Mouse (Mus musculus) heart, embryonic 14.5 days (tissue): ENCODE measurements at regions not wholly inside any gene's neighbourhood (a gene's known extent, or its start where the extent isn't known, plus 50 kb on each side); places are given as distances from the start of the nearest gene placed in this dataset.
"Not testable (repeated sequence)": the region's sequence is repeated elsewhere in the genome, so short reads cannot be mapped to it uniquely, and the experiment has no call there.

Source experiments
- ATAC-seq: fragments of 200-750 bp; cut with Nextera tagmentation; 2 replicates; pipeline ENCODE4 v1.8.0; 2017; ENCODE audit warnings: low read depth, moderate TSS enrichment; ENCODE audit not compliant: insufficient number of reproducible peaks, insufficient read depth, low FRiP score
- H3K27ac ChIP-seq, 2 experiments: fragments of 200-500 bp in 1 of 2; fragments of 300-500 bp in 1 of 2; sonication (generic) in 1 of 2; replicated peaks in 1 of 2; 2 replicates each; pipeline ENCODE4 v1.5.1; 2012 to 2014; ENCODE audit warnings: low read depth in 2 of 2, low read length in 2 of 2, control low read depth in 1 of 2, mild to moderate bottlenecking in 1 of 2, mixed read lengths in 1 of 2; ENCODE audit not compliant: control insufficient read depth in 1 of 2, insufficient read depth in 1 of 2
- H3K27me3 ChIP-seq: fragments of 300-500 bp; sonication (generic); 2 replicates; pipeline ENCODE4 v1.6.1; 2014; ENCODE audit warnings: mild to moderate bottlenecking, low read length, control low read depth; ENCODE audit not compliant: control insufficient read depth, insufficient read depth
- H3K36me3 ChIP-seq: fragments of 300-500 bp; sonication (generic); 2 replicates; pipeline ENCODE4 v1.6.1; 2014; ENCODE audit warnings: mild to moderate bottlenecking, control low read depth, low read length, mixed read lengths; ENCODE audit not compliant: control insufficient read depth, insufficient read depth
- H3K4me1 ChIP-seq, 2 experiments: fragments of 200-500 bp in 1 of 2; fragments of 300-500 bp in 1 of 2; sonication (generic) in 1 of 2; 2 replicates each; pipeline ENCODE4 v1.6.1; 2012 to 2014; ENCODE audit warnings: low read length in 2 of 2, control low read depth in 1 of 2, mixed read lengths in 1 of 2; ENCODE audit not compliant: control insufficient read depth in 2 of 2, insufficient read depth in 2 of 2
- H3K4me2 ChIP-seq: fragments of 300-500 bp; sonication (generic); 2 replicates; pipeline ENCODE4 v1.6.1; 2014; ENCODE audit warnings: mild to moderate bottlenecking, low read length
- H3K4me3 ChIP-seq, 2 experiments: fragments of 200-500 bp in 1 of 2; fragments of 300-500 bp in 1 of 2; sonication (generic) in 1 of 2; 2 replicates each; pipeline ENCODE4 v1.5.1; 2012 to 2014; ENCODE audit warnings: low read length in 2 of 2, mild to moderate bottlenecking in 2 of 2, control low read depth in 1 of 2, low read depth in 1 of 2, moderate library complexity in 1 of 2; ENCODE audit not compliant: control insufficient read depth in 1 of 2, insufficient read depth in 1 of 2
- H3K9ac ChIP-seq: fragments of 300-500 bp; sonication (generic); 2 replicates; pipeline ENCODE4 v1.6.1; 2014; ENCODE audit warnings: mild to moderate bottlenecking, low read length
- H3K9me3 ChIP-seq: fragments of 300-500 bp; sonication (generic); 2 replicates; pipeline ENCODE4 v1.6.1; 2016; ENCODE audit warnings: low read length, control low read depth; ENCODE audit not compliant: control insufficient read depth
- WGBS: fragments of 180-500 bp; shearing (Covaris S2); extraction: QIAGEN DNeasy Blood & Tissue Kit; methylation state at CpG from one replicate; pipeline ENCODE4 v1.1.7; 2014; 5-methylcytosine and 5-hydroxymethylcytosine counted together

DNA sequence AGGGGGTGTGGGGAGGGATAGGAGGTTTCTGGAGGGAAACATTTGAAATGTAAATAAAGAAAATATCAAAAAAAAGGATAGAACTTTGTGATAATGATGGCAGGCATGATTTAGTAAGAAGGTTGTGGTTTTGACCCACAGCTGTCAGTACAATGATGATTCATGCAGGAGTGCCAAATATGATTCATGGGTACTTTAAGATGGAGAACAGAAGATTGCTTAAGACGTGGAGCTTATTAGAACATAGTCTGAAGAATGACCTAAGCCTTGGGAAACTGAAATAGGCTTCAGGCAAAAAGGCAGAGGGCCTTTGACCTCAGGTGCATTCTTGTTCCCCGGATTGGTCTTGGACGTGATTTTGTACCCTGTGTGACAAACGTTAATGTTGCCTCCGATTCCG is 671.4 kb downstream of the Dad1 start:
- H3K9me3 ChIP-seq, H3K9ac ChIP-seq, H3K4me2 ChIP-seq, H3K27ac ChIP-seq, H3K4me3 ChIP-seq, H3K4me1 ChIP-seq, H3K27me3 ChIP-seq, H3K36me3 ChIP-seq, ATAC-seq: not testable (repeated sequence)
- 87% methylated on average over 6 of the region's 6 CpGs for WGBS

GRCm38 (mm10) chr14:53581734-53582133 is 672.2 kb downstream of the Dad1 start:
- not testable (repeated sequence) for ATAC-seq, H3K9ac ChIP-seq, H3K4me3 ChIP-seq, H3K4me1 ChIP-seq, H3K4me2 ChIP-seq, H3K27me3 ChIP-seq, H3K9me3 ChIP-seq, H3K36me3 ChIP-seq, H3K27ac ChIP-seq
- WGBS, result 40% methylated on average over 3 of the region's 3 CpGs

DNA sequence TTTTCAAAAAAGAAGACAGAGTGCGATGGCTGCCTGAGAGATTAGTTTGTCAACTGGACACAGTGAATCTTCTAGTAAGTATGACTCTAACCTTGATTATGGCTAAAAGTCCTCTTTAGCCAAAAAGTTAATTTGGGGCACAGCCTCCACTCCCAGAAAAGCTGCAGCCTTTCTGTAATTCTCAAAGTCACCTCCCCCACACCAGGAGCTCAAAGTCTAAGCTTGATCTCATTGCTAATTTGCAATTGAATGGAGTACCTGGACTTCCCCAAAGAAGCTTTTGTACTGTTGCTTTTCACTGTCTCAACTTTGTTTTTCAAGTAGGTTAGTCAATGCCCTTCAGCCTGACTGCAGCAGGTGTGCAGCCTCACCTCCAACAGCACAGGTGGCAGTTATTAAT is 677.0 kb downstream of the Dad1 start:
- H3K4me1 ChIP-seq, H3K4me3 ChIP-seq, ATAC-seq, H3K27ac ChIP-seq, H3K9ac ChIP-seq, H3K9me3 ChIP-seq, H3K27me3 ChIP-seq, H3K36me3 ChIP-seq, H3K4me2 ChIP-seq: not testable (repeated sequence)
- WGBS, result 94% methylated on average over 1 of the region's 1 CpGs

DNA sequence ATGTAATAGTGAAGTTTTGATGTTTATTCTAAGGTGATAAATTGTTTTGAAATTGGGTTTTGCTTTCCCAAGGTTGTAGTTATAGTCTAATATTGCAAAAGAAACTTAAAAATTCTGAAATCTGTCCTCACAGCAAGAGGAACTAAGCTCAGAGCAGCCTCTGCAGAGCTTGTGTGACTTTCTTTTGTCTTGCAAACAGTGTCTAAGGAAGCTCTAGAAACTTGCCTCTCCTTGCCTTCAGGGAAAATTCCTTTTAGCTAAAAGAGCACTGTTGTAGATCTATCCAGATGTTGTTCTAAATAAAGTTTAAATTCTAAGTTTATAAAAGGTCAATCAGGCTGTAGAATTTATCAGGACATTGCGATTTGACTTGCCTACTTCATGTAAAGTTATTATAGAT is 681.2 kb downstream of the Dad1 start:
- not testable (repeated sequence) for H3K27me3 ChIP-seq, H3K4me3 ChIP-seq, H3K9me3 ChIP-seq, H3K27ac ChIP-seq, ATAC-seq, H3K36me3 ChIP-seq, H3K4me1 ChIP-seq, H3K9ac ChIP-seq, H3K4me2 ChIP-seq
- 83% methylated on average over 1 of the region's 1 CpGs for whole genome bisulfite sequencing

- no peaks in the 10 kb centered on the region for H3K4me1 ChIP-seq
- H3K27ac ChIP-seq, result no peak overlapping the region
- H3K4me2 ChIP-seq, result no peak overlapping the region
- no peaks in the 10 kb centered on the region for H3K9me3 ChIP-seq
- no peak overlapping the region for H3K9ac ChIP-seq
- H3K27me3 ChIP-seq, result no peaks in the 10 kb centered on the region
- ATAC-seq, result no peak
- H3K4me3 ChIP-seq, result no peak overlapping the region
- no peaks in the 10 kb centered on the region for H3K36me3 ChIP-seq
- 34% methylated on average over 2 of the region's 2 CpGs for WGBS
Observed at GRCm38 (mm10) chr14:53562606-53563005, 691.3 kb downstream of the Dad1 start.

DNA sequence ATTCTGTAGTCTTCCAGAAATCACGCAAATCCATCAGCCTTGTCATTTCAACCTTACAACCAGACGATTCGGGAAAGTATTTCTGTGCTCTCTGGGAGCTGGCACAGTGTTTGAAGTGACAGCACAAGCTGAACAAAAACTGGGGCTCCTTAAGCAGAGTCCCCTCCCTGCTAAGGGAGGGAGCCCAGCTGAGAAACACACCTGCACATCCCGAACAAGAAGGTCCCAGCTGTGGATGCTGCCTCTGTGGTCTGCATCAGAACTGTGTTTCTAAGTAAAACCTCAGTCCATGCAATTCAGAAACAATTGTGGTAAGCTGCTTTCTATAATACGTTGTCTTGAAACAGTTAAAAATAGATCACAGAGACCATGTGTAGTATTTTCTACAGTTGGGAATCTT is 693.8 kb downstream of the Dad1 start:
- H3K9me3 ChIP-seq, H3K36me3 ChIP-seq, H3K9ac ChIP-seq, H3K27ac ChIP-seq, H3K4me3 ChIP-seq, H3K4me1 ChIP-seq, H3K4me2 ChIP-seq, ATAC-seq, H3K27me3 ChIP-seq: not testable (repeated sequence)
- 63% methylated on average over 5 of the region's 5 CpGs for WGBS

GRCm38 (mm10) chr14:53559386-53559920 is 694.5 kb downstream of the Dad1 start:
- H3K4me1 ChIP-seq, H3K4me3 ChIP-seq, H3K27ac ChIP-seq, H3K27me3 ChIP-seq, H3K4me2 ChIP-seq, H3K9ac ChIP-seq, ATAC-seq, H3K36me3 ChIP-seq, H3K9me3 ChIP-seq: not testable (repeated sequence)

GRCm38 (mm10) chr14:53553771-53554170 is 700.1 kb downstream of the Dad1 start:
- Histone ChIP-seq H3K4me1 (no peaks in the 10 kb centered on the region), H3K9ac (no peak overlapping the region), H3K27me3 (no peaks in the 10 kb centered on the region), H3K36me3 (no peaks in the 10 kb centered on the region), H3K27ac (no peak overlapping the region), H3K4me2 (no peak overlapping the region), H3K9me3 (no peaks in the 10 kb centered on the region), H3K4me3 (no peak overlapping the region)
- ATAC-seq, result no peak
